Mouse (Mus musculus): ENCODE measurements around the gene Sh3bp4. TPM values are rescaled to one million over a fixed set of nuclear protein-coding genes. Genes with fewer than 3 reads are reported as not detected.

Gene Sh3bp4
- polyA plus RNA-seq (2015; fragmentation: Nextera tagmentation; extraction: Ambion mirVana): 2.9 and 3.0 TPM in 2 replicates

GRCm38 (mm10) chr1:89070103-89070700, at the start of gene Sh3bp4:
Sh3bp4 (plus strand) TSS chr1:89070415.
- DNase-seq (ENCODE audit: low spot score): peak; percentile 97

- no peak for DNase-seq (ENCODE audit: low spot score)
These were observed 47.2 kb upstream of the Sh3bp4 start for GRCm38 (mm10) chr1:89022997-89023396.

- DNase-seq (ENCODE audit: low spot score): no peak
These were observed 45.3 kb upstream of the Sh3bp4 start for GRCm38 (mm10) chr1:89024696-89025612.

DNA sequence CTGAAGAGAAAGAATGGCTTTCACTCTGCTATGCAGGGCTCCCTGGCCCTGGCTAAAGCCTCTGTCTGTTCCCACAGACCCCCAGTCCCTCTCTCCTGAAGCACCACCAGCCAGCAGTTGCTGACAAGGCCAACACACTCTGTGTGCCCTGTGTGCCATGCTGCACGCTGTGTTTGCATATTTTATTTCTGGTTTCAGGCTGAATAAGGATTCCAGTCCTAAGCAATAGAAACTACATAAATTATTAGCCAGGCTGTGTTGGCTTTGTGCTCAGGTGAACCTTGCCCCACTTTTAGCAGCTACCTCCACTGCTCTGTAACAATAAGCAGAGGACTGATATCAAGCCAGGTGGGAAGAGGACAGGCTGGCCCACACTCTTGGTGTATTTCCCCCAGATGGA, 44.2 kb upstream of the Sh3bp4 start:
- no peak for DNase-seq (ENCODE audit: low spot score)

DNA sequence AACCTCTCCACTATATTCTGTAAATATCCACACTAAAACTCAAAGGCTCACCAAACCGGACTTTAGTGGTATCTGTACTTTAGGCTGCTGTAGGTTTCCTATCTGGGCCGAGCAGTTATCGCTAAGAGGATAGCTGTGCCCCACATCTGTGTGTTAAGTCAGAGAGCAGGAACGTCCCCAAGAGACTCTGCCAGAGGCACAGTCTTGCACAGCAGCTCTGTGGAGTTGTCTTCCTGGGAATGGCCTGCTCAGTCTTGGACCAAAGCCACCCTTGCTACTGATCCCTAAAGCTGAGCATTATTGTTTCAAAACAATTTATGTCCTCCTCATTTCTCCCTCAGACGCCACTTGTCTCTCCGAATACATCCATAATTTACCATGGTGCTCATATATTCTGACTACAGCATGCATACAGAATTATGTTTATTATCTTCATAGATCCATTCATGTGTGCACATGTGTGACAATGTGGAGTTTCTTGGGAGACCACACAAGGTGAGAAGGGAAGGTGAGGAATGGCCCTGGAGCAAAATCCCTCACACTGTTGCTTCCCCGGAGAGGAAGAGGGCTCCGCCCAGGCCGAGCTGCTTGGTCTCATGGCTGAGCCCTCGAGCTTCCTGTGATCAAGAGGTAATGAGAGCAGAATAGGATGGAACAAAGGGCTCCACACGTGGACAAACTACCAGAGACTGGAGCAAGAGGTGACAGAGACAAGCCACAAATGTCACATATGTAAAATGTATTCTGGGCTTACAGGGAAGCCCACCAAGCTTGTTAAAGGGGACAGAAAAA, 40.9 kb upstream of the Sh3bp4 start:
- DNase-seq (ENCODE audit: low spot score): no peak

- DNase-seq (ENCODE audit: low spot score): no peak
These were observed 36.6 kb upstream of the Sh3bp4 start for GRCm38 (mm10) chr1:89033661-89034060.

GRCm38 (mm10) chr1:89034061-89034460, 36.2 kb upstream of the Sh3bp4 start:
- no peak for DNase-seq (ENCODE audit: low spot score)

DNA sequence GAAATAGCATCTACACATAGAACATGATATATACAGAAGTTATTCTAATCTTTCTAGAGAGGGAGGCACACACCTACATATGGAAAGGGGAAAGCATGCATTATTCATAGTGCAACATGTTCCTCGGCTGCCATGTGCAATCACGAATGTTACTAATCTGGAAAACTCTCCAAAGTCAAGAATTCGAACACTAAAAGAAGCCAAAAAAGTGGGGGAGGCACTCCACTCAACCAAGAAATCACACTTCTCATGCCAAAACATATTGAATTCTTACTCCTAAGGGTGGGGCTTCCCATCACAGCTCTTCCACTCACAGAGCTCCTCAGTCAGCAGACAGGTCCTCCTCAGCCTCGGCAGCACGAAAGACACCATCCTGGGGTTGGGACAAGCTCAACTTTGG, 35.1 kb upstream of the Sh3bp4 start:
- DNase-seq (ENCODE audit: low spot score): no peak

DNA sequence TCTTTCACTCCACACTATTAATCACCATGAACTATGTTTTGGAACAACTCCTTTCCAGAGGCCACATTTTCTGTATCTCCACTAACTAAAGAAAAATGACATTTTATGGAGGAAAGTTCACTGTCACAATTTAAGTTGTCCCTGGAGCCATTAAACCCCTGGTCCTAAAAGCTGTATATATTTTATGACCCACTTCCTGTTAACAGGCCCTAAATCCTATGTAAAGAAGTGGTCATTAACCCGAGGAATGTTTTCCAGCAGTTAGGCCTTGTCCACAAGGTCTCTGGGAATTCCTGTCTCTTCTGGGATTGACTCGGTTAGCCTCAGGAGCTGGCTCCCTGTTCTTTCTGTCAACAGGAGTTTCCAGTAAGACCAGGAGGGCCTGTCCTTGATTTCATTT, 30.4 kb upstream of the Sh3bp4 start:
- DNase-seq (ENCODE audit: low spot score): no peak

- no peak for DNase-seq (ENCODE audit: low spot score)
These were observed 28.9 kb upstream of the Sh3bp4 start for GRCm38 (mm10) chr1:89041290-89041689.

GRCm38 (mm10) chr1:89042081-89042480, 28.1 kb upstream of the Sh3bp4 start:
- DNase-seq (ENCODE audit: low spot score): no peak

GRCm38 (mm10) chr1:89042956-89043355, 27.3 kb upstream of the Sh3bp4 start:
- peak; percentile 4 for DNase-seq (ENCODE audit: low spot score)

- DNase-seq (ENCODE audit: low spot score): no peak
These were observed 24.8 kb upstream of the Sh3bp4 start for GRCm38 (mm10) chr1:89045403-89045802.

GRCm38 (mm10) chr1:89049506-89049905, 20.7 kb upstream of the Sh3bp4 start:
- no peak for DNase-seq (ENCODE audit: low spot score)

GRCm38 (mm10) chr1:89056175-89056574, 14.0 kb upstream of the Sh3bp4 start:
- no peak for DNase-seq (ENCODE audit: low spot score)

- DNase-seq (ENCODE audit: low spot score): no peak
These were observed 12.8 kb upstream of the Sh3bp4 start for GRCm38 (mm10) chr1:89057430-89057829.

GRCm38 (mm10) chr1:89058011-89058410, 12.2 kb upstream of the Sh3bp4 start:
- DNase-seq (ENCODE audit: low spot score): no peak

- no peak for DNase-seq (ENCODE audit: low spot score)
These were observed 7.2 kb upstream of the Sh3bp4 start for GRCm38 (mm10) chr1:89062977-89063376.

DNA sequence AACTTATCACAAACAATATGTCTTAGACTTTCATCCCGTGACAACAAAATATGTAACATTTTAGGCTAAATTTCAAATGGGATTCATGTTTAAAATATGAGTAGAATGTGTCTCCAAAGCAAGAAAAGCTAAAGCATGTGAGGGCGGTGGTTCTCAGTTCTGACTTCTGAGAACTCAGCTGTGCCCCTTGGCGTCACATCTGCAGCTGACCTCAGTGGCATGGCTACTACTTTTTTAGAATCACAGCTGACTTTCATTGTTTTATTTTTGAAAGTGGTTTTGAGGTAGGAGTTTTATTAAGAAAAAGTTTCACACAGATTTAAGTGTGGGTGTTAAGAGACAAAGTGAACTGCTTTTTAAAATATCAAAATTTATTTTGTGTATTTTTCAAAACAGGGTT, 6.4 kb upstream of the Sh3bp4 start:
- no peak for DNase-seq (ENCODE audit: low spot score)

- no peak for DNase-seq (ENCODE audit: low spot score)
These were observed 1.4 kb upstream of the Sh3bp4 start for GRCm38 (mm10) chr1:89068812-89069211.

GRCm38 (mm10) chr1:89069479-89070102, 624 bp upstream of the Sh3bp4 start:
- peak; percentile 62 for DNase-seq (ENCODE audit: low spot score)
